Mouse (Mus musculus) forebrain, embryonic 13.5 days (tissue): ENCODE results near the gene Prr5. TPM values are rescaled to one million over a fixed set of nuclear protein-coding genes. Genes with fewer than 3 reads are reported as not detected.

Experiments used
- ATAC-seq: fragments of 200-750 bp; cut with Nextera tagmentation; 2 replicates; pipeline ENCODE4 v1.8.0; 2017
- H3K27ac ChIP-seq: fragments of 300-500 bp; sonication (generic); 2 replicates; pipeline ENCODE4 v1.5.1; 2015; ENCODE audit warnings: inconsistent platforms, mild to moderate bottlenecking, moderate library complexity
- H3K27me3 ChIP-seq: fragments of 300-500 bp; sonication (generic); 2 replicates; pipeline ENCODE4 v1.6.1; 2015; ENCODE audit warnings: mild to moderate bottlenecking, inconsistent platforms
- H3K36me3 ChIP-seq: fragments of 300-500 bp; sonication (generic); 2 replicates; pipeline ENCODE4 v1.6.1; 2015; ENCODE audit warnings: mild to moderate bottlenecking, inconsistent platforms; ENCODE audit not compliant: poor library complexity, severe bottlenecking
- H3K4me1 ChIP-seq: fragments of 300-500 bp; sonication (generic); 2 replicates; pipeline ENCODE4 v1.6.1; 2015; ENCODE audit warnings: inconsistent platforms
- H3K4me2 ChIP-seq: fragments of 300-500 bp; sonication (generic); 2 replicates; pipeline ENCODE4 v1.6.1; 2015; ENCODE audit warnings: inconsistent platforms, mild to moderate bottlenecking, moderate library complexity
- H3K4me3 ChIP-seq: fragments of 300-500 bp; sonication (generic); 2 replicates; pipeline ENCODE4 v1.5.1; 2015; ENCODE audit warnings: mild to moderate bottlenecking, inconsistent platforms
- H3K9ac ChIP-seq: fragments of 300-500 bp; sonication (generic); 2 replicates; pipeline ENCODE4 v1.6.1; 2015; ENCODE audit warnings: mild to moderate bottlenecking, inconsistent platforms
- H3K9me3 ChIP-seq: fragments of 300-500 bp; sonication (generic); replicated peaks from 2 replicates; pipeline ENCODE4 v1.6.1; 2016; ENCODE audit warnings: inconsistent platforms
- WGBS: fragments of 180-500 bp; shearing (Covaris S2); methylation state at CpG from one replicate; pipeline ENCODE4 v1.1.7; 2015; 5-methylcytosine and 5-hydroxymethylcytosine counted together
- polyA plus RNA-seq: library from polyadenylated mRNA; unstranded; fragments of >200 nt; fragmentation: Nextera tagmentation; extraction: Ambion mirVana; gene quantifications from 2 replicates; pipeline ENCODE4 v1.2.1, GENCODE M21; 2015

Gene Prr5
- 7.0 and 8.0 TPM in 2 replicates for polyA plus RNA-seq

GRCm38 (mm10) chr15:84668938-84669747 is at the start of gene Prr5:
Prr5 (plus strand) TSS chr15:84669620.
- no peaks in the 10 kb centered on the region for H3K36me3 ChIP-seq
- H3K4me1 ChIP-seq, result peaks cover 33% of the 10 kb centered on the region
- no peak within 1 kb of the TSS for H3K4me2 ChIP-seq
- no peak within 1 kb of the TSS for H3K9ac ChIP-seq
- H3K27me3 ChIP-seq, result peaks cover 7% of the 10 kb centered on the region; the same call in 1 of the 2 replicates
- ATAC-seq, result no peak
- no peak within 1 kb of the TSS for H3K4me3 ChIP-seq
- WGBS, result 85% methylated on average over 14 of the region's 14 CpGs
- H3K9me3 ChIP-seq, result no peaks in the 10 kb centered on the region
- no peak within 1 kb of the TSS for H3K27ac ChIP-seq

DNA sequence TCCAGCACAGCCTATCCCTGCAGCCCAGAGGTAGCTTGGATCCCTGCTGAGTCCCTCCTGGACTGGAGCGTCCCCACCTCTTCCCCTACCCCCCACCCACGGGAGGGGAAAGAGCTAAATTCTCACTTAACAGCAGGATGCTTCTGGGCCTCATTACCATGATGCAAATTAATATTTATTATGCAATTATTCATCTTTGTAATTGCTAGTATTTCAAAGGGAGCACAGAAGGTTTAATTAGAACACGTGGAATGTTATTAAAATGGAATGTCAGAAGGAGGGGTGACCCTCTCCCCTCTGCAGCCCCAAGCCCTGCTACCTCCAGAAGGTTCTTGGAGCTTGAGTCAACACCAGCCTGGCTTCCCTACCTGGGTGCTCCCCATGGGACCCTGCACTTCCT is 49.4 kb upstream of the Prr5 start:
- peaks cover 48% of the 10 kb centered on the region for H3K4me1 ChIP-seq
- peaks cover 10% of the 10 kb centered on the region; the same call in 1 of the 2 replicates for H3K27me3 ChIP-seq
- H3K9me3 ChIP-seq, result no peaks in the 10 kb centered on the region
- H3K4me2 ChIP-seq, result no peak overlapping the region
- ATAC-seq, result no peak
- no peak overlapping the region for H3K4me3 ChIP-seq
- no peak overlapping the region for H3K9ac ChIP-seq
- 0 out of 2 replicates have a peak overlapping the region, but pooled peaks have one; percentile 31 for H3K27ac ChIP-seq
- no peaks in the 10 kb centered on the region for H3K36me3 ChIP-seq
- WGBS, result 42% methylated on average over 3 of the region's 3 CpGs

DNA sequence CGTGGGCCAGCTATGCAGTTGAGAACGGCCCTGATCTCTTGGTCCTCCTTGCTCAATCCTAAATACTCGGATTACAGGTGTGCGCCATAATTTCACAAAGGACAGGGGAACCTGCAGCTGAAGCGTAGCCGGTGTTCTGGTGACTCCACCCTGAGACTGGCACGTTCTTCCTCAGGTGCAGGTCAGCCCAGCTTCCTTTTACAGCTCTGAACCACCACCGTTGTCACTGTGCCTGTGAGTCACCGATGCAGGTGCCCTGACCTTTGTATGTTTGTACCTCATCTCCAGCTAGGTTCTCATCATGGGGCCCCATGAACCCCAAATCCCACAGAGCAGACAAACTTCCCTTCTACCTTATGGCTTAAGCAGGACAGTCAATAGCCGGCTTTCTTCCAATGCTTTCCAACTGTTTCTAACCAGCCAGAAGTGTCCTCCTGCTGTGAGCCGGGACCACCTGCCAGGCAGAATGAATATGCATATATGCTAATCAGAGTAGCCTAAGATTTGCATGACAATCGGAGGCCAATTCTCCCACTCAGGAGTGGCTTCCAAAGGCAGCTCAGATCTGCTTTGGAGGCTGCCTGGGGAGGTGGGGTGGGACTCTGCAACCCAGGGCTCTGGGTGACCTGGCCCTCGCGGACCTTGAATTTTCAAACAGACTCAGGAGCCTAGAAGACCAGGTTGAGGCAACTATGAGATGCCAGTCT is 47.5 kb upstream of the Prr5 start:
- Histone ChIP-seq H3K4me2 (peak overlapping the region; percentile 41), H3K4me3 (no peak overlapping the region), H3K4me1 (peaks cover 61% of the 10 kb centered on the region), H3K36me3 (no peaks in the 10 kb centered on the region), H3K27me3 (no peaks in the 10 kb centered on the region), H3K9ac (no peak overlapping the region), H3K9me3 (no peaks in the 10 kb centered on the region), H3K27ac (peak overlapping the region; percentile 84)
- 27% methylated on average over 14 of the region's 14 CpGs for WGBS
- peak; percentile 82 for ATAC-seq

DNA sequence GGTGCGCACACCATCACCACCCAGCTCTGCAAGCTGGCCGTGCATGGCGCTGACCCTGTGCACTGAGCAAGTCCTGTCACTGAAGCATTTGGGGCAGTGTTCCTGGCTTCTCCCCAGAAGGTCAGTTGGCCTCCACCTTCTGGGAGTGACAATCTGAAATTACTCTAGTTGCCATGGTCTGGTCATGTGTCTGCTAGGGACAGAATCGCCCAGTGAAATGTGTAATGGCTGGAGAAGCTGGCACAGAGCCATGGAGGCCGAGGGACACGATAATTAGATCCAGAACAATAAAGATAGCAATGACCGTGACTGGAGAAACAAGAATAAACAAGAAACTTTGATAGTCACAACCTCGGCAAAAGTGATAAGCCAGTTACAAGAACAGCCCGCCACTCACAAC is 44.5 kb upstream of the Prr5 start:
- WGBS, result 65% methylated on average over 9 of the region's 9 CpGs
- H3K4me3 ChIP-seq, result no peak overlapping the region
- no peak for ATAC-seq

GRCm38 (mm10) chr15:84625712-84626414 is 43.6 kb upstream of the Prr5 start:
- no peak overlapping the region for H3K9ac ChIP-seq
- no peak overlapping the region for H3K27ac ChIP-seq
- ATAC-seq, result peak; percentile 41; the same call in 1 of the 2 replicates
- H3K4me2 ChIP-seq, result no peak overlapping the region
- 65% methylated on average over 6 of the region's 6 CpGs for WGBS
- H3K4me1 ChIP-seq, result peaks cover 54% of the 10 kb centered on the region
- no peaks in the 10 kb centered on the region for H3K36me3 ChIP-seq
- H3K9me3 ChIP-seq, result no peaks in the 10 kb centered on the region
- no peak overlapping the region for H3K4me3 ChIP-seq
- no peaks in the 10 kb centered on the region for H3K27me3 ChIP-seq

More for the DNA sequence above, 44.5 kb upstream of the Prr5 start:
- Histone ChIP-seq H3K27ac (no peak overlapping the region), H3K4me1 (peaks cover 64% of the 10 kb centered on the region), H3K36me3 (no peaks in the 10 kb centered on the region), H3K9ac (no peak overlapping the region), H3K4me2 (no peak overlapping the region), H3K27me3 (no peaks in the 10 kb centered on the region), H3K9me3 (no peaks in the 10 kb centered on the region)

DNA sequence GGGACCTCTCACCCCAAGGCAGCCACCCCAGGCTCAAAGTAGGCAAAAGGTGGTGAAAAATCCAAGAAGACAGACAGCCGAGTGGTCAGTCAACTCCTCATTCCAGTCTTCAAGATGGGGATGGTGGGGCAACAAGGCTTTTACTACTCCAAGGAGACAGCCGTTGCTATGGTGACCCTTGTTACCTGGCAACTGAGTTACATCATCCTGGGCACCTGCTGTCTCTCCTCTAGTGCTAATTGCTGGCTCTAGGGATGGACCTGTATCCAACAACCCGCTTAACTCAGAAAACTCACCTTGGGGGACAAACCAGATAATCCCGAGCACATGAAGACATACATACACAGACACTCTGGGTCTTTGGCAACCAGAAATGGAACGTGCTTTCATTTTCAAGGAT is 42.1 kb upstream of the Prr5 start:
- Histone ChIP-seq H3K9me3 (no peaks in the 10 kb centered on the region), H3K36me3 (no peaks in the 10 kb centered on the region), H3K4me2 (no peak overlapping the region), H3K4me1 (peaks cover 41% of the 10 kb centered on the region), H3K4me3 (no peak overlapping the region), H3K27me3 (0 out of 2 replicates have a peak, but pooled peaks cover 3% of the 10 kb centered on the region), H3K9ac (no peak overlapping the region), H3K27ac (no peak overlapping the region)
- no peak for ATAC-seq
- 52% methylated on average over 5 of the region's 5 CpGs for WGBS

DNA sequence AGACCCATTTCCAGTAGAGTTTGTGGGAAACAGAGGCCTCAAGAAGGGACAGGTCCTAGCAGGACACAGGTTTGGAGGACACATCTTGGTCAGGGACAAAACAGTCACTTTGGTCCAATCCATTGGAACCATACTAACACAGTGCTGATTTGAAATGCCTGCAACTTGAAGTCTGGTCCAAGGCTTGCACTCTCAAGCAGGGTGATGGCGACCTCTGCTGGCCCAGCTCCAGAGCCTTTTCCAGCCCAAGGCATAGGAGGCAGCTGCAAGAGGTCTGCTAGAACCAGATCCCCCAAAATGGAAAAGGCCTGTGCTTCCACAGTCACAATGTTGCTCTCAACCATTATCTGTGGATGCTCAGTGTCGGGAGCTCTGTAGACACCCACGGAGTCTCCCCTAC is 39.7 kb upstream of the Prr5 start:
- WGBS, result 12% methylated on average over 3 of the region's 3 CpGs
- H3K36me3 ChIP-seq, result no peaks in the 10 kb centered on the region
- H3K4me3 ChIP-seq, result no peak overlapping the region
- no peaks in the 10 kb centered on the region for H3K9me3 ChIP-seq
- H3K4me1 ChIP-seq, result peaks cover 33% of the 10 kb centered on the region
- H3K27ac ChIP-seq, result no peak overlapping the region
- ATAC-seq, result peak; percentile 60; the same call in 1 of the 2 replicates
- H3K4me2 ChIP-seq, result no peak overlapping the region
- no peak overlapping the region for H3K9ac ChIP-seq
- H3K27me3 ChIP-seq, result 0 out of 2 replicates have a peak, but pooled peaks cover 3% of the 10 kb centered on the region

GRCm38 (mm10) chr15:84631560-84631959 is 37.9 kb upstream of the Prr5 start:
- no peaks in the 10 kb centered on the region for H3K9me3 ChIP-seq
- H3K4me3 ChIP-seq, result no peak overlapping the region
- ATAC-seq, result peak; percentile 54
- no peaks in the 10 kb centered on the region for H3K36me3 ChIP-seq
- H3K9ac ChIP-seq, result no peak overlapping the region
- H3K27me3 ChIP-seq, result 0 out of 2 replicates have a peak, but pooled peaks cover 3% of the 10 kb centered on the region
- H3K4me1 ChIP-seq, result peaks cover 14% of the 10 kb centered on the region
- no peak overlapping the region for H3K4me2 ChIP-seq
- H3K27ac ChIP-seq, result no peak overlapping the region
- WGBS, result 2% methylated on average over 7 of the region's 7 CpGs

- Histone ChIP-seq H3K27me3 (0 out of 2 replicates have a peak, but pooled peaks cover 3% of the 10 kb centered on the region), H3K4me1 (no peaks in the 10 kb centered on the region), H3K36me3 (no peaks in the 10 kb centered on the region), H3K9me3 (no peaks in the 10 kb centered on the region), H3K9ac (no peak overlapping the region), H3K27ac (no peak overlapping the region), H3K4me3 (no peak overlapping the region), H3K4me2 (no peak overlapping the region)
- no peak for ATAC-seq
- WGBS, result 53% methylated on average over 3 of the region's 3 CpGs
Observed at GRCm38 (mm10) chr15:84634361-84634760, 35.1 kb upstream of the Prr5 start.

GRCm38 (mm10) chr15:84638405-84638804 is 31.0 kb upstream of the Prr5 start:
- no peaks in the 10 kb centered on the region for H3K9me3 ChIP-seq
- H3K9ac ChIP-seq, result no peak overlapping the region
- H3K4me1 ChIP-seq, result no peaks in the 10 kb centered on the region
- no peak overlapping the region for H3K4me3 ChIP-seq
- H3K36me3 ChIP-seq, result no peaks in the 10 kb centered on the region
- no peak overlapping the region for H3K4me2 ChIP-seq
- ATAC-seq, result no peak
- no peak overlapping the region for H3K27ac ChIP-seq
- no peaks in the 10 kb centered on the region for H3K27me3 ChIP-seq

GRCm38 (mm10) chr15:84639072-84639450 is 30.4 kb upstream of the Prr5 start:
- Histone ChIP-seq H3K27ac (no peak overlapping the region), H3K9me3 (no peaks in the 10 kb centered on the region), H3K4me1 (no peaks in the 10 kb centered on the region), H3K4me3 (no peak overlapping the region), H3K36me3 (no peaks in the 10 kb centered on the region), H3K9ac (no peak overlapping the region), H3K27me3 (no peaks in the 10 kb centered on the region), H3K4me2 (no peak overlapping the region)
- ATAC-seq, result no peak
- WGBS, result 70% methylated on average over 5 of the region's 5 CpGs
